Mouse (Mus musculus) urinary bladder, postnatal 25 days (tissue): ENCODE data around the gene Paqr8.

Experiments used
- DNase-seq: peaks from one replicate; pipeline ENCODE4 v3.0.0; 2022; ENCODE audit warnings: low spot score

Gene Paqr8

DNA sequence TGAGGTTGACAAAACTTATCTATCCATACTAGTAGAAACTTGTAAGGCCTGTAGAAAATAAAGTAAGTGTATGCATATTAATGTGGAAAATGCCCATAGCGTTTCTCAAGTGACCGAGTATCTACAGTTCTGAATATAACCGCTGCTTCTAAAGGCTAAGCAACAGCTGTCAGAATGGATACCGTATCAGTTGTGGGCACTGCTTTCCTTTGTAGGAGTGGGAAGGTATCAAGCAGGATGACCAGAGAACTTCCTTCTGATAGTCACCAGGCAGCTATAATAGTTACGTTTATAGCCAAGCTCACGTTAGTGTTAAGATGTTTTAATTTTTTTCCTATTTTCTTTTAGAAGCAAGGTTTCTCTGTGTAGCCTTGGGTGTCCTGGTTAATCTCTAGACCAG lies 83.0 kb downstream of the Paqr8 start:
- no peak for DNase-seq

DNA sequence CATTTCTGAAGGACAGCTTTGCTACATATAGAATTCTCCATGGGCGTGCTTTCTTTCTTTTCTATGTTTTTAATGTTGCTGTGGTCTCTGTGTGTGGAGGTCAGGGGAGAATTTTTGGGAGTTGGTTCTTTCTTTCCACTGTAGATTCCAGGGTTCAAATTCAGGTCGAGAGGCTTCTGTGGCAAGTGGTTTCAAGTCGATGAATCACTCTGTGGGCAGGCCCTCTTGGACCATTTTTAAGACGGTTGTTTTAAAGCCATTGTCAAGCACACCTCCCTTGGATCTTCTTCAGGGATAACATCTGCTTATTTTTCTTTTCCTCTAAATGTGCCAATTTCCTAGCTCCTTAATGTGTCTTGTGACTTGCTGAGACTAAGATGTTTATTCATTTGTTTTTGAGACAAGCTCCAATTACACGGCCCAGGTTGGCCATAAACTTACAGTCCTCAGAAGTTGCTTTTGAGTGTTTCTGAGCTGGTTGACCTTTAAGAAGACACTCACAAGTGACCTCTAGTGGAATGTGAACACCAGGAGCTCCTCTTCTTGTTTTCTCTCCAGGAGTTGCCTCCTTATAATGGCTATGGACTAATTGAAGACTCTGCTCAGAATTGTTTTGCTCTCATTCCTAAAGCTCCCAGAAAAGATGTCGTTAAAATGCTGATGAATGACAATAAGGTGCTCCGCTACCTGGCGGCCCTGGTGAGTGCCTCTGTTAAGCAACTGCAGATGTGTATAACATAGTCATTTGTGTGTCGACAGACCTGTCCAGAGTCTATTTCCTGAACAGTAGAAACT lies 84.1 kb downstream of the Paqr8 start:
- no peak for DNase-seq

GRCm38 (mm10) chr1:20980553-20980952 lies 90.1 kb downstream of the Paqr8 start:
- no peak for DNase-seq

DNA sequence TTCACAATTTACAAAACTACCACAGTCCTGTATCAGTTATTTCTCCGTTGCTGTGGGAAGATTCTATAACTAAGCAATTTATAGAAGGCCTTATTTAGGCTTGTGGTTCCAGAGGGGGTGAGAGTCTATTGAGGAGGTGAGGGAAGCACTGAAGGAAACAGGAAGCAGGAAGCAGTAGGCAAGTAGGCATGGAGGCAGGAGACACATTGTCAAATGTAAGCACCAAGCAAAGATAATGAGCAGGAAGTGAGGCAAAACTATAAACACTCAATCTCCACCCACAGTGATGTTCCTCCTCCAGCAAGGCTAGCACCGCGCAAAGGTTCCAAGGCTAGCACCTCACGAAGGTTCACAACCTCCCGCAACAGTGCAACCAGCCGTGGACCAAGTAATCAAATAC lies 91.4 kb downstream of the Paqr8 start:
- no peak for DNase-seq

- DNase-seq = no peak
Observed at GRCm38 (mm10) chr1:20984103-20984502, 93.7 kb downstream of the Paqr8 start.

DNA sequence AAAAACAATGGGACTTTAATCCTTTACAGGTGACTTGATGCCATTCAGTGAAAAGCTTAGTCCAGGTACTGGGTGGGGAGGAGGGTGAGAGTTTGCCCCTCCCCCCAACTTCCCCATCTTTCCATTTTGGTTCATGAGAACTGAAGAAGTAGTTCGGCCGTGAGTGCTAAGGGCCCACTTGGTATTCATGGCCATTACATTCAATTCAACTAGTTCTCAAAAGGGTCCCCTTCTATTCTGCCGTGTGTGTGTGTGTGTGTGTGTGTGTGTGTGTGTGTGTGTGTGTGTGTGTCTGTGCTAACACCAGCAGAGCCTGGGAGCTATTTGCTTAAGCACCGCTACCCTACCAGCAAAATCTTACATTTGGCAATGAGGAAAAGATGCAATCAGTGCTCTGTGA lies 94.2 kb downstream of the Paqr8 start:
- DNase-seq = no peak

DNA sequence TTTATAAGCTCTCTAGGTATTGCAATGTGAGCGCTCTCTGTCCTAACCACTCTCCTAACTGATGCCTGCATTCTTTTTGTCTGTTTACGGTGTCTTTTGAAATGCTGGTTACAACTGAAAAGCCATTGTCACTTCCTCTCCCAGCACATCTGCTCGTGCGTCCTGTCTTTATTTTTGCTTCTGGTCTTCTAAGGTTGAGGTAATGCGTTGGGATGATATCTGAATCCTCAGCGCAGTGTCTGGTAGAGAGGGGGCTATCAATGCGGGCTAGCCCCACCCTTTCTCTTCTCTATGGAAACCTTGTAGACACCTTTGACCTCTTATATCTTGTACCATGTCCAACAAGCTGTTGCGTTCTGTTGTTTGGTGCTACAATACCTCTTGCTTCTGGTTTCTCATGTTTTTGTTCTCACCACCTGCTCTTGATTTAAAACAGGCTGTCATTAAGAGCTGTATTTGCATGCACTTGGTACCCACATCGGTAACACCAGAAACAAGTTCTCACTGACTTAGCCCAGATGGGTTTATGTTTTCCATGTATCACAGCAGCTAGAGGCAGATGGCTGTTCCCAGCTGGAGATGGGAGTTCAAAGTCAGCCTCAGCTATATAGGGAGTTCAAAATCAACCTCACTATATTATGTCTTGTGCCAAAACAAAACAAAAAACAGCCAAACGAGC lies 96.1 kb downstream of the Paqr8 start:
- DNase-seq = no peak
